Mouse (Mus musculus) spleen, adult 18-20 months (tissue): ENCODE data around the gene Gm42906.

Experiments used
- DNase-seq, 2 experiments: peaks; one replicate each; pipeline ENCODE4 v3.0.0; 2022; ENCODE audit warnings: mixed read lengths in 2 of 2

The Gm42906 gene

DNA sequence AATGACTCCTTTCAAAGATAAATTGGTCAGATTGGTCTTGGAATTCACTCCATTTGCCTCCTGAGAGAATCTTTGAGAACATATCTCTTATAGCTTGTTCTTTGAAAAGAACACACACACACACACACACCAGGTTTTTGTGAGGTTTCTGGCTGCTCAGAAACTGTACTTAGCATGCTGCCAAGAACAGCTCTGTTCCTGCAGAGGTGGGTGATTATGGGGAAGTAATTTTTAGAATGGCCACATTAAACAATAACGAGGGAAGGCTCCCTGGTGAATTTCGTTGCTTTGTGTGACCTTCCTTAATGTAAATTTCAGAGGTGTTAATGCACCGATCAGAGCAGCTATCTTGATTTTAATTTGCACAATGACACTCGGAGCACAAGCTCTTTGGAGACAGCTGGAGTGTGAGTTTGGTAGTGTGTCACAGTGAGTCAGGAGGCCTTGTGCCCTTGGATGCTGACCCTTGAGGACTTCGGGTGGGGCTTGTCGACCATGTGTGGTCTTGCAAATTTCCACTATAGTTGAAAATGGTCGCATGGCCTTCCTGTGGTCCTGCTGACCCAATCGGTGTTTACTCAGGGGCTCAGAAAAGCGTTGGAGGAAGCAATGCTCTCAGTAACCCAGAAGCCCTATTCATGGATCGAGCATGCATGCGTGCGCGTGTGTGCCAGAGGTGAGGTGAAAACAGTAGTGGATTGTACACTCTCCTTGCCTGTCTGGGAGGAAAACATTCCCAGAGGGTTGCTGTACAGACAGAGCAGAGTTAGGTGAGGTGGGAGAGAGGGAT, 407.7 kb downstream of the Gm42906 start:
- DNase-seq: no peak

DNA sequence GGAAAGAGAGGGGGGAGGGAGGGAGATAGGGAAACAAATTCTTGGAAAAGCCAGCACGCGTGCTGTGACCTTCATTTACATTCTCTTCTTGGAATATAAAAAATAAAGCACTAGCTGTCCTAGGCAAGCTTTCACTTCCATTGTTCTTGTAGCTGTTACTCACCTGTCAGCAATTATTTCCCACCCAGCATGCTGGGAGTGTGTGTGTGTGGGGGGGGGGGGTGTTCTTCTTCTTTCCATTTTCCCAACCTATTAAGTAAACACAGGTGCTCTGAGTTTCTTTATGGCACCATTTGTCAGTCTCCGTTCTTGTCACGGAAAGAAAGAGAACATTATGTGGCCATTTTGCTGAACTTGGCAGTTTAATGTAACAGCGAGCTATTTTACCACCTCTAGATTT, 409.0 kb downstream of the Gm42906 start:
- no peak for DNase-seq

DNA sequence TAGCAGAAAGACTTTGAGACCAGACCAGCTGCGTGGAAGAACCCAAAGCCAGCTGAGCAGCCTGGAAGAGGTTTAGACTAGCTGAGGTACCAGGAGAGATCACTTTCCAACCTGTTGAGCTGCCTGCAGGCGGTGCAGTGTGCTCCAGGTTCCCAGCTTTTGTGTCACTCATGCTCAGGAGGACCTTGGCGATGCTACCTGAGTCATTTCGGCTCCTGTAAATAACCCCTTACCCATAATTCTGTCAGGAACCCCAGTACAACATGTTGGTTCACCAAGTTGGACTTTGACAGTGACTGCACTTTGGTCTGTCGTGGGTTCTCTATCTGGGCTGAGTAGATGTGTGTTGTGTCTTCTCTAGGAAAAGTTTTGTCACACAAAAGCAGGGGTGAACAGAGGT, 409.5 kb downstream of the Gm42906 start:
- no peak for DNase-seq
